Mouse (Mus musculus) C2C12 (cell line): ENCODE data around the gene Ptprk.

Source experiments
- CTCF ChIP-seq: IDR thresholded peaks from one replicate; pipeline ENCODE4 v1.5.1; 2011; ENCODE audit not compliant: control insufficient read depth, insufficient read depth, insufficient read length
- USF1 ChIP-seq: IDR thresholded peaks from one replicate; pipeline ENCODE4 v1.6.1; 2011; ENCODE audit warnings: low read depth, mild to moderate bottlenecking, control low read depth, moderate library complexity

- TF ChIP-seq USF1 (no peak), CTCF (no peak)
Measured at GRCm38 (mm10) chr10:28228208-28228607, 153.6 kb downstream of the Ptprk start.
